Mouse (Mus musculus) neural tube, embryonic 13.5 days (tissue): ENCODE measurements at regions not wholly inside any gene's neighbourhood (a gene's known extent, or its start where the extent isn't known, plus 50 kb on each side); places are given as distances from the start of the nearest gene placed in this dataset.
A peak's percentile ranks its signal among the peaks of the same experiment; 100 is the strongest.
"Not testable (repeated sequence)": the region's sequence is repeated elsewhere in the genome, so short reads cannot be mapped to it uniquely, and the experiment has no call there.

Source experiments
- ATAC-seq: fragments of 200-750 bp; cut with Nextera tagmentation; 2 replicates; pipeline ENCODE4 v1.8.0; 2017; ENCODE audit warnings: low read depth, mild to moderate bottlenecking, moderate TSS enrichment, moderate library complexity
- H3K27ac ChIP-seq: fragments of 300-500 bp; sonication (generic); replicated peaks from 2 replicates; pipeline ENCODE4 v1.5.1; 2015; ENCODE audit warnings: moderate library complexity, mild to moderate bottlenecking, inconsistent platforms
- H3K27me3 ChIP-seq: fragments of 300-500 bp; sonication (generic); 2 replicates; pipeline ENCODE4 v1.6.1; 2015; ENCODE audit warnings: mild to moderate bottlenecking, inconsistent platforms
- H3K36me3 ChIP-seq: fragments of 300-500 bp; sonication (generic); 2 replicates; pipeline ENCODE4 v1.6.1; 2015; ENCODE audit warnings: mild to moderate bottlenecking, inconsistent platforms
- H3K4me1 ChIP-seq: fragments of 300-500 bp; sonication (generic); replicated peaks from 2 replicates; pipeline ENCODE4 v1.6.1; 2015; ENCODE audit warnings: inconsistent platforms
- H3K4me2 ChIP-seq: fragments of 300-500 bp; sonication (generic); 2 replicates; pipeline ENCODE4 v1.6.1; 2015; ENCODE audit warnings: inconsistent platforms, mild to moderate bottlenecking, moderate library complexity
- H3K4me3 ChIP-seq: fragments of 300-500 bp; sonication (generic); 2 replicates; pipeline ENCODE4 v1.5.1; 2015; ENCODE audit warnings: mild to moderate bottlenecking, inconsistent platforms
- H3K9ac ChIP-seq: fragments of 300-500 bp; sonication (generic); 2 replicates; pipeline ENCODE4 v1.6.1; 2015; ENCODE audit warnings: moderate library complexity, mild to moderate bottlenecking, inconsistent platforms
- H3K9me3 ChIP-seq: fragments of 300-500 bp; sonication (generic); 2 replicates; pipeline ENCODE4 v1.6.1; 2016; ENCODE audit warnings: inconsistent platforms
- WGBS: fragments of 180-500 bp; shearing (Covaris S2); methylation state at CpG from one replicate; pipeline ENCODE4 v1.1.7; 2015; 5-methylcytosine and 5-hydroxymethylcytosine counted together

- Histone ChIP-seq H3K36me3 (no peaks in the 10 kb centered on the region), H3K9me3 (no peaks in the 10 kb centered on the region), H3K4me1 (0 out of 2 replicates have a peak, but pooled peaks cover 3% of the 10 kb centered on the region), H3K4me3 (no peak overlapping the region), H3K27me3 (no peaks in the 10 kb centered on the region), H3K4me2 (no peak overlapping the region), H3K9ac (no peak overlapping the region), H3K27ac (no peak overlapping the region)
- 80% methylated on average over 4 of the region's 4 CpGs for WGBS
- no peak for ATAC-seq
These were observed 396.5 kb upstream of the Kcnh7 start for GRCm38 (mm10) chr2:63580489-63581139.

DNA sequence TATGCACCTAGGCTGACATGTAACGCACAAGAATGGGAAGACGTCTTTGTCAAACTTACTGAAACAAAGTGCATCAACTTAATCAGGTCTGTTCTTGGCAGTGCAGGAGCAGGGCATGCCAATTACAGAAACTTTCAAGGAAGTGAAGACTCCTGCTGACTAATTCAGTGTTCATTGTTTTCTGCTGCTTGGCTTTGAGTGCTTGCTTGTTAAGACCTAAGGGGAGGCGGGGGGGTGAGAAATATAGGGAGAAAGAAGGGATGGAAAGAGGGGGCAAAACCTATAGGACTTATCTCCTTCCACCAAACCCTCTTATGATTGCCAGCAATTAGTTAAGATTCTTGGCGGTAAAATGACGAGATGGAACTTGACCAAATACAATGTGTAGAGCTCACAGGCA lies 391.1 kb upstream of the Kcnh7 start:
- Histone ChIP-seq H3K4me3 (no peak overlapping the region), H3K27me3 (no peaks in the 10 kb centered on the region), H3K4me2 (no peak overlapping the region), H3K36me3 (no peaks in the 10 kb centered on the region), H3K9ac (no peak overlapping the region), H3K4me1 (peaks cover 22% of the 10 kb centered on the region), H3K9me3 (no peaks in the 10 kb centered on the region), H3K27ac (no peak overlapping the region)
- no peak for ATAC-seq
- WGBS = 58% methylated on average over 5 of the region's 5 CpGs

DNA sequence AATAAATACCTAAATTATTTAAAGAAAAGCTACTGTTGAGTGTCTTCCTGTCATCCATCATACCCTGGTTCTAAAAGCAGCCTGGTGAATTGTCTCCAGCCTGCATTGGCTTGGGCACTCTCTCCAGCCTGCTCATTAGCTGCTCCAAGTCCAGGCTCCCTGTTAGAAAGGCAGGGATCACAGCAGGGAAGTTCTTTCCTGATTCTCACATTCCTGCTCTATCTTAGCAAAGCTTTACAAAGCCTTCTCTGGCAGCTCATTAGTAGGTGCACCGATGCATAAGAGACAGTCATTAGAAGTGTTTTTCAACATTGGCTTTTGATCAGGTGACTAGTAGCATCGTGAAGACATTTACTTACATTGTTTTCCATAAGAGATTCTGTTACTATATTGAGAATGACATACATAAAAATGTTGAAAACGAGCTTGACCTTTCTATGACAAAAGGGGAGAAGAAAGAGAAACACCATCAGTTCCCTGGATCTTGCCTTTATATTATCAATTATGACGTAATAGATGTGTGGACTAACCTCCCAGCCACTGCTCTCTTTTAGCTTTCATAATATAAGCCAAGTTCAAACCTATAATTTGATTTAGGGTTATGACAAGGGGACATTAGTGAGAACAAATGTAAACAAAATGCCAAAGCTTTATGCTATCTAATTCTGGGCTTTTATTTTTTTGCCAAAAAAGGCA lies 390.1 kb upstream of the Kcnh7 start:
- H3K9ac ChIP-seq = no peak overlapping the region
- 30% methylated on average over 4 of the region's 4 CpGs for WGBS
- peaks cover 22% of the 10 kb centered on the region for H3K4me1 ChIP-seq
- no peak overlapping the region for H3K4me2 ChIP-seq
- H3K4me3 ChIP-seq = no peak overlapping the region
- no peak overlapping the region for H3K27ac ChIP-seq
- H3K9me3 ChIP-seq = 0 out of 2 replicates have a peak, but pooled peaks cover 6% of the 10 kb centered on the region
- H3K27me3 ChIP-seq = no peaks in the 10 kb centered on the region
- H3K36me3 ChIP-seq = no peaks in the 10 kb centered on the region
- no peak for ATAC-seq

GRCm38 (mm10) chr2:63573015-63573807 lies 389.1 kb upstream of the Kcnh7 start:
- peaks cover 22% of the 10 kb centered on the region for H3K4me1 ChIP-seq
- no peaks in the 10 kb centered on the region for H3K36me3 ChIP-seq
- no peak overlapping the region for H3K4me3 ChIP-seq
- H3K27ac ChIP-seq = no peak overlapping the region; the same call in 1 of the 2 replicates
- H3K4me2 ChIP-seq = no peak overlapping the region
- no peaks in the 10 kb centered on the region for H3K27me3 ChIP-seq
- WGBS = 29% methylated on average over 9 of the region's 9 CpGs
- no peak overlapping the region for H3K9ac ChIP-seq
- no peak for ATAC-seq
- 0 out of 2 replicates have a peak, but pooled peaks cover 6% of the 10 kb centered on the region for H3K9me3 ChIP-seq

DNA sequence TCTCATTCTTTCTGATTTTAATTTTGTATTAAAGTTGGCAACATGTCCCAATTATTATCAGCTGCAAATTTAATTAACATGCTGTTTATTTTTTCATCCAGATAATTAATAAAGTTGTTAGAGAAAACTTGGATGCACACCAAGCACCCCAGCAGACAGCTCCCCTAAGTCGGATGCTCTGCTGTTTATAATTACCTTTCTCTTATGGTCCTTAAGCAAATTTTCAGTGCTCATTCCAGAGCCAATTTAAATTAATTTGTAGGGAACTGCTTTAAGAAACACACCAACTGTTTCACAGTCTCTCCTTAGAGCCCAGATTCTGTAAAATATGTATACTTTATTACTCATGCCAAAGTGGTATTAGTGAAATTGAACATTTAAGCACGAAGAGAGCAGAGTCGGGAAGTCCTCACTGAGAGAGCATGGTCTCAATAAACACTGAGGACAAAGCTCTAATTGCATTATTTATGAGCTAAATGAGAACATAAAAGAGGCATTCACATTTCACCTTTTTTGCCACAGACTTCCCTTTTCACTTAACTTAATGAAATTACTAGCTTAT lies 372.9 kb upstream of the Kcnh7 start:
- Histone ChIP-seq H3K4me2 (no peak overlapping the region), H3K36me3 (no peaks in the 10 kb centered on the region), H3K9ac (no peak overlapping the region), H3K27ac (no peak overlapping the region), H3K9me3 (no peaks in the 10 kb centered on the region), H3K4me1 (no peaks in the 10 kb centered on the region), H3K4me3 (no peak overlapping the region), H3K27me3 (no peaks in the 10 kb centered on the region)
- no peak for ATAC-seq
- 46% methylated on average over 3 of the region's 3 CpGs for WGBS

- H3K36me3 ChIP-seq, H3K27me3 ChIP-seq, H3K9ac ChIP-seq, H3K27ac ChIP-seq, H3K4me1 ChIP-seq, H3K4me2 ChIP-seq, H3K4me3 ChIP-seq, H3K9me3 ChIP-seq, ATAC-seq: not testable (repeated sequence)
These were observed 357.7 kb upstream of the Kcnh7 start for GRCm38 (mm10) chr2:63541836-63542235.

DNA sequence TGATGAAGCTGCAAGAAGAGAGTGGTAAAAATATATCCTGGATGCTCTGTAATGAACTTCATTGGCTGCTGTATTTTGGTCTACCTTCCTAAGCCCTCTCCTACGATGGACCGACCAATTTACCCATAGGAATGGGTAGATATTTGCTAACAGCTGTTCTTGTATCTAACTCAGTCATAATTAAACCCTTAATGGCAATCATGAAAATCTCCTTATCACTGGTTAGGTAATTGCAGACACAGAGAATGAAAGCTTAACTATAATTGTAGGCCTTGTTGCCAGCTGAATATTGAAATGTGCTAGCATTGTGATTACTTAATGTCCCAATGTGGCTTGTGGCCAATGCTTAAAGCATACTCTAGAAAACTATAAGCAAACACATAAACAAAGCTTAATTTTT lies 334.4 kb upstream of the Kcnh7 start:
- H3K27me3 ChIP-seq = no peaks in the 10 kb centered on the region
- H3K9ac ChIP-seq = no peak overlapping the region
- no peaks in the 10 kb centered on the region for H3K36me3 ChIP-seq
- H3K4me1 ChIP-seq = no peaks in the 10 kb centered on the region
- H3K4me3 ChIP-seq = no peak overlapping the region
- no peaks in the 10 kb centered on the region for H3K9me3 ChIP-seq
- 64% methylated on average over 2 of the region's 2 CpGs for WGBS
- no peak for ATAC-seq
- no peak overlapping the region for H3K4me2 ChIP-seq
- no peak overlapping the region for H3K27ac ChIP-seq

DNA sequence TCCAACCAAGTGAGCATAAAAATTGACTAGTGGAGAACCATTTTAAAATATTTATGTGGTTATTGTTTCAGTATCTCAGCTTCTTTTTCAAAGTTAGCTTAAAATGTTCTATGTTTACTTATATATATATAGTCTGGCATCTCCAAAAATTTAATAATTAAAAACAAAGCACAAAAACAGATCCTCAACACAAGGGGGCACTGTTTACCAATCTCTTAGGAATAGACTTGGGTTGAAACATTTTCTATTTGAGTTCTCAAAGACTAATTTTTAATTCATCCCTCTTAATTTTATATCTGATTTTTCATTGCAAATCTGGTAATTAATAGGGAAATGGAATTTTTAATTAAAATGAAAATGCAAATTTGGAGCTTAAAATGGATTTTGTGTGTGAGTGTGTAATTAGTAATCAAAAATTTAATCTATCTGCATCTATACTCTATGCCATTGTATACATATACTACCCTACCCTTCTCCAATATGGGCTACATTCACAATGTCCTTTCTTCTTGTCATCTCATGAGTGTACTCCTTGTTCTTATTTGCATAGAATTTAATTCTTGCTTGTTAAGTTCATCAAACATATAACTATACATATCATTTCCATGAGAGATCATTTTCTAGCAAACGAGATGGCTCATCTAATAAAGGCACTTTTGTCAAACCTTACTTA lies 329.6 kb upstream of the Kcnh7 start:
- Histone ChIP-seq H3K9ac (no peak overlapping the region), H3K9me3 (no peaks in the 10 kb centered on the region), H3K4me2 (no peak overlapping the region), H3K27ac (no peak overlapping the region), H3K36me3 (no peaks in the 10 kb centered on the region), H3K4me3 (no peak overlapping the region), H3K4me1 (no peaks in the 10 kb centered on the region), H3K27me3 (no peaks in the 10 kb centered on the region)
- no peak for ATAC-seq
- WGBS = 63% methylated on average over 1 of the region's 1 CpGs

DNA sequence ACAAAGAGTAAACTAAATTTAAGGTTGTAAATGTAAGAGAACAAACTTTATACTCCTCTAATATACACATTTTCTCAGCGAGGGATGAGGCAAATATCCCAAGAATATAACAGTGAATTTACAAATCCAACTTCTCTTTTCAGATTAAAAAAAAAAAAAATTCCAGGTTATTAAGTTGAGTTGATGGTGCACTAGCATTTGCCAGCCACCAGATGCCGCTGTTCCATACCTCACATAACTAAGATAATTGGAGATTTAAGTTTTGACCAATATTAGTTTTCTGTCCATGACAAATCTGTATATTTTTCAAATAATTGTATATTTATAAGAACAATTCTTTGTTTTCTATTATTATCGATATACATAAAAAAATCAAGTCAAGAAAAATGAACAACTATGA lies 319.9 kb upstream of the Kcnh7 start:
- H3K27me3 ChIP-seq = no peaks in the 10 kb centered on the region
- H3K9ac ChIP-seq = no peak overlapping the region
- H3K4me2 ChIP-seq = no peak overlapping the region
- no peak for ATAC-seq
- no peak overlapping the region for H3K27ac ChIP-seq
- WGBS = 9% methylated on average over 3 of the region's 3 CpGs
- H3K4me3 ChIP-seq = no peak overlapping the region
- 0 out of 2 replicates have a peak, but pooled peaks cover 7% of the 10 kb centered on the region for H3K4me1 ChIP-seq
- H3K36me3 ChIP-seq = no peaks in the 10 kb centered on the region
- H3K9me3 ChIP-seq = no peaks in the 10 kb centered on the region

DNA sequence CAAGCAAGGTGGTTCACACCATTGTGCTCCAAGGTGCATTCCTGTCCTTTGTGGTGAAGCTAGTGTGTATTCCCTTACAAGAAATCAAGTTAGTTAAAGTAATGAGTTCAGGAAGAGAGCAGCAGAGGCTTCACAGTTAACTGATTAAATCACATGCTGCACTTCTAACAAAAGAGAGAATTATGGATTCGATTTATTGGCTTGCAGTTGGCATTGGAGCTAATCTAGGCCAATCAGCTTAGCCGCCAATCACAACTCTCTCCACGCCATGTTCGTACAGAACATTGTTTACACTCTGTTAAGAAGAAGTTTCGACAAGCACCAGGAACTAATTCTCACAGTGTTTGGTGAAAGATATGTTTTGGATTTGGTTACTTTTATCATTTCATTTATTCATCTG lies 292.3 kb upstream of the Kcnh7 start:
- no peak overlapping the region for H3K9ac ChIP-seq
- ATAC-seq = no peak
- H3K36me3 ChIP-seq = no peaks in the 10 kb centered on the region
- no peaks in the 10 kb centered on the region for H3K27me3 ChIP-seq
- no peak overlapping the region for H3K4me2 ChIP-seq
- no peak overlapping the region for H3K27ac ChIP-seq
- WGBS = 84% methylated on average over 5 of the region's 5 CpGs
- no peak overlapping the region for H3K4me3 ChIP-seq
- no peaks in the 10 kb centered on the region for H3K4me1 ChIP-seq
- no peaks in the 10 kb centered on the region for H3K9me3 ChIP-seq

DNA sequence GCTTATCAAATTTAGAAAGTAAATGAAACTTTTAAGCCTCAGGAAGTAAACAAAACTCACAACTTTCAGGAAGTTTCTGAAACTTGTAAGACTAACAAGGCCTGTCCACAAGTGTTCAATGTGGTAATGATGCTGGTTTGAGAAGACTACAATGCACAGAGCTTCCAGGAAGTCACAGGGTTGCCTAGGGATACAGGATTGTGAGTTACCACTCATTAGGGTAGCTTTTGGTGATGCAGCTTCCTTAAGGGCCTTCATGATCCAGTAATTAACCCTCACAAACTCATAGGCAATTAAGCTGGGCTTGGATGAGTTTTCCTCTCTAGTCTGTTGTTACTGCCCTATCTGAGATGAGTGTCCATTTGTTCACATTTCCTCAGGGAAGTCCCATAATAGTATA lies 291.2 kb upstream of the Kcnh7 start:
- no peaks in the 10 kb centered on the region for H3K36me3 ChIP-seq
- no peaks in the 10 kb centered on the region for H3K27me3 ChIP-seq
- no peak overlapping the region for H3K9ac ChIP-seq
- H3K9me3 ChIP-seq = no peaks in the 10 kb centered on the region
- no peak overlapping the region for H3K27ac ChIP-seq
- H3K4me3 ChIP-seq = no peak overlapping the region
- no peak overlapping the region for H3K4me2 ChIP-seq
- no peaks in the 10 kb centered on the region for H3K4me1 ChIP-seq
- no peak for ATAC-seq

GRCm38 (mm10) chr2:63473699-63474098 lies 289.6 kb upstream of the Kcnh7 start:
- Histone ChIP-seq H3K9ac (no peak overlapping the region), H3K36me3 (no peaks in the 10 kb centered on the region), H3K27ac (no peak overlapping the region), H3K4me2 (no peak overlapping the region), H3K4me3 (no peak overlapping the region), H3K9me3 (no peaks in the 10 kb centered on the region), H3K4me1 (no peaks in the 10 kb centered on the region), H3K27me3 (no peaks in the 10 kb centered on the region)
- 18% methylated on average over 2 of the region's 2 CpGs for WGBS
- peak; percentile 63; the same call in 1 of the 2 replicates for ATAC-seq
